Mouse (Mus musculus) liver, postnatal 0 days (tissue): ENCODE measurements around the gene Pcp4.

Experiments
- CTCF ChIP-seq: sonication (generic); IDR thresholded peaks from 2 replicates; pipeline ENCODE4 v1.5.1; 2016; ENCODE audit warnings: antibody characterized with exemption, low read depth
- EP300 ChIP-seq: IDR thresholded peaks from 2 replicates; pipeline ENCODE4 v1.6.1; 2016; ENCODE audit warnings: antibody characterized with exemption, low read depth, mild to moderate bottlenecking

DNA sequence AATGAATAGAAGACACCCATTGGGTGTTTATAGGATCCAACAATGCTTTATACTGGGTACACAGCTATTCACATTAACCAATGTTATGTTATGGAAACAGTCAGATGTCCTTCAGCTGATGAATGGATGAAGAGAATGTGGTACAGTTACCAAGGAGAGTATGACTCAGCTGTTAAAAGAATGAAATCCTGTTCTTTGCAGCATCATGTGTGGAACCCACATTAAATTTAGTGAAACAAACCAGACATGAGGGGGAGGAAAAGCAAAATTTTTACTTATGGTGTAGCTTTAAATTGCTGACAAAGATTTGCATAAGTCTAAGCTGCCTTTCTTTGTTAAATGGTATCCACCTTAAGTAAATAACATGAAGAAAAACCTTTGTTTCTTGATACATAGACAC lies 92.4 kb downstream of the Pcp4 start:
- TF ChIP-seq CTCF = no peak
- TF ChIP-seq EP300 = no peak
